Mouse (Mus musculus): ENCODE data around the gene Larp6.

DNA sequence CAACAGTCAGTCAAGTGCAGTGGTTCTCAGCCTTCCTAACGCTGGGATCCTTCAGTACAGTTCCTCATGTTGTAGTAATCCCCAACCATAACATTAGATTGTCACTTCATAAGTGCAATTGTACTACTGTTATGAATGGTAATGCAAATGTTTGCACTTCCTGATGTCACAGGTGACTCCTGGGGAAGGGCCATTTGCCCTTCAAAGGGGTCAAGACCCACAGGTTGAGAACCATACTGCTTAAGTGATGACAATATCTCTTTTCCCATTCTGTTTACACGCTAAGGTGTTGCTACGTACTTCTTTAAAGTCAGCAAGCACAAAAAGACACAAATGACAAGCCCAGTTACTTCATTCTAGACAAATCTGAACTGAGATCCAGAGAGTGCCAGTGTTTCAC is 47.3 kb upstream of the Larp6 start:
- TF ChIP-seq POLR2AphosphoS2 (IDR thresholded peaks at IDR 0.05; ENCODE audit: low read depth, low read length), result no peak
- TF ChIP-seq CTCF (conservative IDR thresholded peaks at IDR 0.05 in 1 of 2, IDR thresholded peaks at IDR 0.05 in 1 of 2; ENCODE audit: low read depth in 2 of 2, low read length in 2 of 2), result no peak
- no peak for TF ChIP-seq POLR2A (IDR thresholded peaks at IDR 0.05; ENCODE audit: low read depth, low read length)
- TF ChIP-seq MXI1 (IDR thresholded peaks at IDR 0.05; ENCODE audit: low read depth, low read length), result no peak
- no peak for TF ChIP-seq EP300 (IDR thresholded peaks at IDR 0.05; ENCODE audit: low read length)
- TF ChIP-seq ZMIZ1 (IDR thresholded peaks at IDR 0.05; ENCODE audit: low read depth, low read length), result no peak
- no peak for TF ChIP-seq ELF1 (IDR thresholded peaks at IDR 0.05; ENCODE audit: low read depth, low read length)
- no peak for TF ChIP-seq CHD2 (IDR thresholded peaks at IDR 0.05; ENCODE audit: low read length)
- no peak for TF ChIP-seq USF1 (IDR thresholded peaks at IDR 0.05; ENCODE audit: low read depth, low read length)
- TF ChIP-seq RAD21 (IDR thresholded peaks at IDR 0.05; ENCODE audit: low read depth, low read length), result no peak
- no peak for TF ChIP-seq TCF12 (IDR thresholded peaks at IDR 0.05; ENCODE audit: low read depth, low read length)
- TF ChIP-seq ZNF384 (IDR thresholded peaks at IDR 0.05; ENCODE audit: low read depth, low read length), result no peak
- no peak for TF ChIP-seq MAX (IDR thresholded peaks at IDR 0.05; ENCODE audit: low read length)
